Mouse (Mus musculus) kidney, postnatal 10 days (tissue): ENCODE data around the gene Peli2.

Experiments used
- DNase-seq: peaks from one replicate; pipeline ENCODE4 v3.0.0; 2021; ENCODE audit warnings: mixed read lengths

Gene Peli2

DNA sequence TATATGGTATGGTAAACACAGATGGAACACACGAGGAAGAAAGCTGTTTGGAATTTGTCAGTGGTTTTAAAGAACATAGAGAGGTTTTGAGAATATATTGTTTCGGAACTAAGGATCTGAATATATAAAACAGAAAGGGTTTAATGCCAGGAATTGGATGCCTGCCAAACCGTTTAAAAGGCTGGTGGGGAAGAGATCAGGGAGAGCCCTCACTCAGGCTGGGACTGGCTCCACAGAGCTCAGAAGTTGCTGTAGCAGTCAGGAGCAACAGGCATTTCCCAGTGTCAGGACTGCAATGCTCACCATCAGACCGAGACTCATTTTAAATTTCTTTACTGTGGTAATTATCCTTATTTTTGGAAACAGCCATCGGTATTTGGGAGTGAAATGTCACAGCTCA lies 76.2 kb downstream of the Peli2 start:
- DNase-seq, result no peak

DNA sequence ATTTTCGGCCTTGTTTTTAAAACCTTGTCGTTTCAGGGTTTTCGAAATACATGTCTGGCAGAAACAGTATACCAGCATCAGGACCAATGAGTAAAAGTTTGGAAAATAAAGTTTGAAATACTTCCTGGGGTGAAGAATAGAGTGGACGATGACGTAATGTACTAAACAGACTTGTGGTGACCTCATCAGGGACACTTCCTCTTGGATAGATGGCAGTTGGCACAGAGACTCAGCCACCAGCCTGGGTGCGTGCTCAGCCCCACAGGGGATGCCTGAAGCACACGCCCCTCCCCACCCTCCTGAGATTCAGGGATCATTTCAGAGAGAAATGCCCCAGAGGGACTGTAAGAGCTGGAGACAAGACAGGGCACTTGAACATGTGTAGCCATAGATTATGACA lies 76.7 kb downstream of the Peli2 start:
- DNase-seq, result no peak

DNA sequence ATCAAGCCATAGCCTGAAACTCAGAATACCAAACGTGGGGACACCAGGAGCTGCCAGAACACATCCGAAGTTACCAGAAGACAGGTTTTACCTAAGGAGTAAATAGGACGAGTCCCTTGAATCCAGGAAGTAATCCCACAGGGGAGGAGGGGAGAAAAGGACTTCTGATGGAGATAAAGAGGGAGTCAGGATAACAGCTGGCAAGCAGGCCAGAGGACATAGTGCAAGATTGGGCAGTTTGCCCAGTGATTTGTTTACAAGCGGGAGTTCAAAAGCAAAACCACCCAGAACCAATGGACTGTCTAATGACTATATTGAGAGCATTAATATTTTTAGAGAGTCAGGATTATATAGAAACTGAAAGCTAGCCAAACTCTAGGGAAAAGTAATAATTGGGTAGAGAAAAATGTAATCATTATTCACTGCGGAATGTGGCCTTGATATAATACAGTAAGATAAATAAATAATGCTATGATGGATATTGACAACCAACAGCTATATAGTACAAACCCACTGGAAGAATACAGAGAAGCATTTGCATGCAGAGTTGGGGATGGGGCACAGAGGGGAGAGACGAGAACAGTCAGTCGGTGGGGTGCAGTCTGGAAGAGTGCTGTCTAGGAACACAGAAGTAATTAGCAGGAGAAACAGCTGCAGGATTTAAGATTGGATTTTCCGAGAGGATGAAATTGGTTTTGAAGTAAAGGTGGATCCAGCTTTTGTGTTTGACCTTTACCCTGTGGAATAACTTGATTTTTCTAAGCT lies 77.7 kb downstream of the Peli2 start:
- peak; percentile 59 for DNase-seq

DNA sequence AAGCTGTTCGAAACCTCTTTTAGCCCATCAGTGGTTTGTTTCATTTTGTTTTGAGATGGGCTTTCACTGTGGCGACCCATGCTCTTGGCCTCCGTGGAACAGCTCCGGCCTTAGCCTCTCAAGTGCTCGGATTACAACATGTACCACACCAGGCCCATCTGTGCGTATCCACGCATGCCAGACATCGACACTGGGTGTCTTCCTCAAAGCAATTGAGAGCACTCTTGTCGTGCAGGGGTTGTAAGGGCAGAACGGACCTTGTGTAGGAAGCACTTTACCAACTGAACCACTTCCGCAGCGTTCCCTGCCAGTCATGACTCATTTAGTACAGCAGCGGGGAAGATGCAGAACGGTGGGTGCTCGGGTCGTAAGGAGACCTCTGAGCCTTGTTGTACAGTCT lies 78.3 kb downstream of the Peli2 start:
- DNase-seq, result no peak

DNA sequence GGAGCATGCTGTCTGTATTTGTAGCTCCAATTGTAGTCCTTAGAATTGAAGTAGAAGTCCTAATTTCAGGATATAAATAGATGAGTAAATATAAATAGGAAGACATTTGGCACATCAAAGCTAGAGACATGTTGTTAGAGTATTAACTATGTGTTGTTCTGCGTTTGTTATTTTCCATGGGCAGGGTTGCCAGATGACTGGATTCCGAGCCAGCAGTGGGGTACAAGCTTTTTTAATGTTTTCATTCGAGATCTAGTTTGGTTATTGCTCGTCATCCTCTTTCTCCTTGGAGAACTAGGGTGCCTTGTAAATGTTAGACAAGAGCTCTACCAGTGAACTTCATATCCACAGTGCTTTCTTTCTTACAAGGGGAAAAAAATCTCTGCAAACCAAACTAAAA lies 78.9 kb downstream of the Peli2 start:
- no peak for DNase-seq

DNA sequence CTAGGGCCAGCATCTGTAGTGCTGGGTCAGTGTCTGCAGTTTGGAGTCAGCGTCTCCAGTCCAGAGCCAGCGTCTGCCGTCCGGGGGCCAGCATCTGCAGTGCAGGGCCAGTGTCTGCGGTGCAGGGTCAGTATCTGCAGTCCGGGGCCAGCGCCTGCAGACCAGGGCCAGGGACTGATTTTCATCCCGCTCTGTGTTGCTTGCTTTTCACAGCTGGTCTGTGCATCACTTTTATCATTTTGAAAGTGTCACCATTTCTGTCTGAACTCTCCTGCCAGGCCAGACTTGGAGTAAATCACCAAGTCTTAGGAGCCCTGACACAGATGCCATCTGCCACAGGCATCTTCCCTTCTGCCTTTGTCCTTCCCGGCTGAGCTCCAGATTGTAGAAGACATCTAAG lies 79.7 kb downstream of the Peli2 start:
- no peak for DNase-seq

DNA sequence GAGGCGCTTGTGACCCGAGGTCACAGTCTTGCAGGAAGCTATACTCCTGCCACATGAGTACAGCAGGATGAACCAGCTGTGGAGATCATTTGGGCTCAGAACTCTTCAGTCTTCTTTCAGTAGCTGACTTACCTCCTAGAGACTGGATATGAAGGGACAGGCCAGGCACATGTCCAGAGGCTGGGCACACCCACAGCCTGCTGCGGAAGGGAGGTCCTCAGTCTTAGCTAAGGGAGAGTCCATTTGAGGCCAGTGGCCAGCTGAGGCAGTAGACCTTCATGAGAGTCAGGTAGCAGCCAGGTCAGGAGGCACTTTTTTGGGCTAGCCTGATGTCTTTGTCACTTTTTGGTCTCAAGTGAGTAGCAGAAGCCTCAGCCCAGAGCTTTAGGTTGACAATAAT lies 80.2 kb downstream of the Peli2 start:
- DNase-seq, result no peak

DNA sequence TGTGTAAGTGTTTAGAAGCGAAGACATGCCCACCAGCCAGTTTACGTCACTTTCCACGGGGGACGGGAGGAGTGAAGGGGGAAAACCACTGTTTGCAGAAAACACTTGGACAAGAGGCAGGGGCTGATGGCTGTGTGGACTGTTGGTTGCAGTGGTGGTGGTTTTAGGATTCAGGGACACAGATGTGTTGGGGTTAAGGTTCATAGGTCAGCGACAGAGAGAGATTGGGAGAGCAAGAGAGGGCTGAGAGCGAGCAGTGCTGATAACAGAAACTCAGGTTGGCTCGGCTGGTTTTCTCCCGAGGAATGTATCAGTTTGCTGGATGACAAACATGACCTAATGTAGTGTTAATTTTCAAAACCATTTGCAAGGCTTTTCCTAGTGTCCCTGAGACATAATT lies 80.8 kb downstream of the Peli2 start:
- DNase-seq, result no peak

DNA sequence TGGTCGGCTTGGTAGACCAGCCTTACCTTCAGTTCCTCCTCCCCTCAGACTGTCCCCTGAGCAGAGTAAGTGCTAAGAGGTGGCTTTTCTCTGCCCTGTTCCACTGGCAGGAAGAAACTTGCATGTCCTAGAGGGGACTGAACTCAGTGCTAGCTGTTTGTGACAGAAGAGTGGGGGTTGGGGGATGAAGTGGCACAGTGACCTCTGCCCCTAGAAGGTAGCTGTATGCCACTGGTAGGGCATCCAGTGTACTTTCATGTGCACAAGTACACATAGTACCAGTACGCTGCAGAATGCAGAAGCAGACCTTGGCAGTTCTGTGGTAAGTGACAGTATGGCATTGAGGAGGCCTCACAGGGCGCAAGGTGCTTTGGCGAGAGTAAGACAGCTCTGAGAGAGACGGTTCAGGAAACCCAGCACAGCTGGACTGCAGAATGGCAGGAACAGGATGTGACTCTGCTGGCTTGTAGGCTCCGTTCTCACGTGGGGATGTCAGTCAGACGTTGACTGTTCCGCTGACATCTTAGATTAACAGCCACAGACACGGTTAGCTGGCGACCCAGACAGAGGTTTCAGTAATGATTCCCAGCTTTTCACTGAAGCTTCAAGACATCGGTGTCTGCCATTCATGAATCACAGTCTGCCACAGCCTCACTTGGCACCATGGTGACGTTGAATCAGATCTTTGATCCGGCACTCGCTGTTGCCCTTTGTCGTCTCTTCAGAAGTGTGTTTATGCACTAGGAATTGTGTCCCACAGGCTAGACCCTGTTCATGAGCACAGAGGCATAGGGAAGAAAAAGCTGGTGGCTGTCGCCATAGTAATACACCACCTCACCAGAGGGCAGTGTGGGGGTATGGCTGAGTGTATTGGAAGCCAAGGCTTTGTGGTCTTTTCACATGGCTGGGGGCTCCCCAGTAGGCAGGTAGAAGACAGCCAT lies 81.7 kb downstream of the Peli2 start:
- DNase-seq, result no peak

DNA sequence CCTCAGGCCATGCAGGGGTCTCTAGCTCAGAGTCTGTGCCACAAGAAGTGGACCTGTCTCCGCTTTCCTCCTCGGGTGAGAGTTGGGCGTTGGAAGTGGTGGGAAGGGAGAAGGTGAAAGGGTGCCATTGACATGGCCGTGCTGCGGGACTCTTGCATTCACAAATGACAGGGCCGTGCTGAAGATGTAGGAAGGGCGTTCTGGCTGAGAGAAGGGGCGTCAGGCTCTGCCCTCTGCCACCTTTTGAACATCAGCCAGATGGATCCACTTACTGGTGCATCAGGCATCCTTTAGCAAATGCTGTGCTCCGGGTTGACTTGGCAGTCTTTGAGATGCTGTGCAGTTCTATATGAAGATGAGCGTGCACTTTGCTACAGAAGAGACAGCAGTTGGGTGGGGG lies 84.4 kb downstream of the Peli2 start:
- no peak for DNase-seq

DNA sequence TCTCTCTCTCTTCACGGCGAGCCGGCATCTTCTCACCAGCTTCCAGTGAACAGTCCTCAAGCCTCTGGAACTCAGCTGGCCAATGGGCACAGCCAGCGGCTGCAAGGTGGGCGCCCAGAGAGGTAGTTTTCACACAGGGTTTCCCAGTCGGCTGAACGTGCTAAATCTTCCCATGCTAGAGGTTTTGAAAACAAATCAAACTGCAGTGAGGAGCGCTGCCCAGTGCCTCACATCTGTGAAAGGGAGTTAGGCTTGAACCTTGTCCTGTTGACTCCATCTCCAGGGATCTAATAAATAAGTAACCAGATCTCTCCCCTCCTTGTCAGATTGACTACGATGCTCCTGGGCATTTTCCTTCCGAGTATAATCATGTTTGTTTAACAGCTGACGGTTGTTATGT lies 85.0 kb downstream of the Peli2 start:
- DNase-seq, result peak; percentile 47

DNA sequence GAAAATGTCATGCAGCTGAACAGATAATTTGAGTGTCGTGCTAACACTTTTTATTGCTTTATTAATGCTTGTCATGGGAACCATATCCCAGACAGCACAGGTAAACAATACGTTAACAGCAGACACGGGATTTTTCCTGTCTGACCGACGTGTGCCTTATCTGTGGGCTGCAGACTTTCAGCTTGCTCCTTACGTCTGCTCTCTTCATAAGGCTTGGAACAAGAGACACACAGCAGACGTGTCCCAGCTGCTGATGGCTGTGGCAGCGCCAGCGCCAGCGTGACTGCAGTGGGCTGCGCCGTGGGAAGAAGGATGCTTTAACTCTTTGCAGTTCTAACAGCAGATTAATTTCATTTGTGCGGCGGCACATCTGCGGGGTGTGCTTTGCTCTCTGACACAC lies 86.5 kb downstream of the Peli2 start:
- DNase-seq, result peak; percentile 84

DNA sequence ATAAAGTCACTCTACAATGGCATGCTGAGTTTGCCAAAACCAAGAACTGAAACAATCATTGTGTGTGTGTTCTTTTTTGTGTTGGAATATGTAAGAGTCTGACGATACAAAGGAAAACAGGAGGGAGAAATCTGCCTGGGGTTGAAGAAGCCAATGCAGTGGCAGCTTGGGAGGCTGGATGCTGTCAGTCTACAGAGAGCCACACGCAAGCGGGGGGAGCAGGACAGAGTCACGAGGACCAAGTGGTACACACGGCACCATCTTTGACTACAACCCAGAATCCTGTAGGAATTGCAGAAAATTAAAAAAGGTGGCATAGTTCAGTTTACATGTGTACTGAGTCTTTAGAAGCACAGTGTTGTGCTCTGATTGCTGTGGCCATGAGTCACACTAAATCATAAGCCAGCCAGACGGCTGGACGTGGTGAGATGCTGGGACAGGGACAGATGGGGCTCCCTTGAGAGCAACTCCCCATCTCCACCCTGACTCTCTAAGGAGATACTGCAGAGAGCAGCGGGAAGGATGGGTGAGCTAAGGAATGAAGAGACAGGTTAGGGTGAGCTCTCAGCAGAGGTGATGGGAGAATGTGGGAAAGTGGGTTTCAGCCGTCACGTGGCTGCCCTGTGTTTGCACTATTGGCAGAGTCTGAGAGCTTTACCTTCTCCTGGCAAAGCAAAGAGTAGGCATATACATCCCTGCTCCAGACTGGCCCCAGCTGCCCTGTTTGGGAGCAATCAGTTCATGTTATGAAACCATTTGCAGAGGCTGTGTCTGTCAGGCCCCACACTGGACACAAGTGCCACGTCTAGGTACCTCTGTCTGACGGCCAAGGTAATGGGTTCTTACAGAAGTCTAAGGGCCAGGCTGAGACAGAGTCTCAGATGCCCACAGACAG lies 87.4 kb downstream of the Peli2 start:
- no peak for DNase-seq

DNA sequence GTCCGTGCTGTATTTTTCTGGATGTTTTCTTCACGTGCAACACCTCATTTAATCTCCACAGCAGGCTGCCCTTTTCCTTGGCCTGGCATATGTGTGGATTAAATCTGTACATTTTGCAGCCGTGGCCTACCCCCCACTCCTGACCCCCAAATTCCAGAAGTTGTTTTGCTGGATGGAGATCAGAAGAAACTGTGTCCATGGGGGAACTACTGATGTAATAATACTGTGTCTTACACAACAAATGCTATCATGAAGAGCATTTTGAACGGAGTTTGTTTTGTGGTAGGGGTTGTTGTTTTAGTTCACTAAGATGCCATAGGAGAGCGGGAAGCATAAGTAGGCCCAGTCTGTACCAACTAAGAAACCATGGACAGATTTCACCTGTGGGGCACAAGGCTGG lies 88.8 kb downstream of the Peli2 start:
- no peak for DNase-seq

DNA sequence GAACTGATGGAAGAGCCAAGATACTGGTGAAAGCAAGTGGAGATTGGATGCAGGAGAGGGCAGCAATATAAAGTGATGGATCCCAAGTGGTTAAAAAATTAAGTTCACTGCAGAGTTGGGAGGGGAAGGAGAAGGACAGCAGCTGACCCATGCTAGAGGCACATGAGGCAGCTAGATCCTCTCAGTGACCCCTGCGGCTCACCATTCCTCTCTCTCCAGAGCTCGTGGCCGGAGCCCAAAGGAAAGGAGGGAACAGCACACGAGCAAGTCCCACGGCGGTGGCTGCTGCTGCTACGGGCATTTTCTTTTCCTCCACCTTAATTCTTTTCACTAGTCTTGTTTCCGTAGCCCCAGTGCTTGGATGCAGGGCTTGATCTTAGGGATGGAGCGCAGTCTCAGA lies 89.5 kb downstream of the Peli2 start:
- peak; percentile 59 for DNase-seq

DNA sequence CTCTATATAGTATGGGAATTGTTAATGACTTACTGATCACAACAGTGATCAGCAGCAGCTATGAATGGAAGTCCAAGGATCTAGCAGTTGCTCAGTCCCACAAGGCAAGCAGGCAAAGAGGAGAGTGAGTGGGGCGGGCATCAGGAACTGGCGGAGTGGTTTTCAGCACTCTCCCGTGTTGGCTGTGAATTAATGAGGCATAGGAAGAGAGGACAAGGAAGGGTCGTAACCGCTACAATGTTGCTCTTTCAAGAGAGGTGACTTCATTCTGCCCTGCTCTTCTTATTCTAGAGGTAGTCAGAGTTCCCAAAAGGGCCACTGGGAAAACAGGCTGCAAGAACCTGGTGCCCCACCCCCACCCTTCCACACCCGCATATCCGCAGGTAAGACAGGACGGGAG lies 90.9 kb downstream of the Peli2 start:
- DNase-seq, result no peak

DNA sequence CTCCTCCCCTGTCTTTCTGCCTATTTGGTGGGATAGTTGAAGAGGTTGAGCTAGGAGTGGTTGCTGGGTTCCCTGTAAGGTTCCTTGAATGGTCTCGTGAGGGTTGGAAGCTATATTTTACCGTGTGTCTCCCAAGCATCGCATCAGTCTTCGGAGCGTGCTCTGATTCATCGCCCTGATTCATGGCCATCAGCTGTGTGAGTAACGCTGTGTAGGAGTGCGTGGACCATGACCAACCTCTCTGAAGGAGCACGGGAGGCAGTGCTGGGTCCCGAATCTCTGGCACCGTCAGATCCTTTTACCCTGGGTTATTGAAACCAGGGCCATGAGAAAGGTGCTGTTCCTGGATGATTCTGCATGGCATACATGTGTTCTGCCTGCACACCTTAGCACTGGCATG lies 92.2 kb downstream of the Peli2 start:
- no peak for DNase-seq

DNA sequence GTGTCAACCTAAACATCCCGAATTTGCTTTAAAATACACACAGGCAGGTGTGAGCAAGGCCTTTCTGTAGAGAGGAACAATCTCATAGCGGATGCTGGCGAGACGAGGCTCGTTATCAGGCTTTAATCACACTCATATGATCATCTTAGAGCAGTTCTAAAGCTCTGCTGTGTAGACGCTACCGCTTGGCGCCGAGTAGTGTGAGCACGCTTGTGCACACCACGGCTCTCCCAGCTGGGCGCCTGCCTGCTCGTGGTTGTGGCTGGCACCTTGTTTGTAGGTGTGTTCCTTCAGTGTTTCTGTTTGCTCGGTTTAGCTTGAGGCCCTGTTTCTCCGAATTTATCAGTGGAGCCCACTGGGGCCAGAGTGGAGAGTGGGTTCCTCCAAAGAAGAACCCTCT lies 93.0 kb downstream of the Peli2 start:
- DNase-seq, result no peak

DNA sequence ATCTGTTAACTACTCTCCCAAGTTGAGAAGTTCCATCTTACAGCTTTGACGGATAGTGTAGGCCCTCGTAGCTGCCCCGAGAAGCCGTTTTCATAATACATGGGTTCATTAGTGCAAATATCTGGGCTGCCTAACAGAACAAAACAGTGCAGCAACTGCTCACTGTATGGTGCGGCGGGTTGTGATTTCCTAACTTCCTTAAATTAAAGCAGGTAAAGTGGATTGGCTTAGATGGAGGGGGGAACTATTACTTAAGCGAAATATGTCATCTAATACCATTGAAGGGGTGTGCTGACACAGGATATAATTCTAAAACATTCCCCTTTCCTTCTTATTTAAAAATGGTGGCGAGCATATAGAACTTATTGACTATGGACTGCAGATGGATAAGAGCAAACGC lies 101.4 kb downstream of the Peli2 start:
- DNase-seq, result no peak

DNA sequence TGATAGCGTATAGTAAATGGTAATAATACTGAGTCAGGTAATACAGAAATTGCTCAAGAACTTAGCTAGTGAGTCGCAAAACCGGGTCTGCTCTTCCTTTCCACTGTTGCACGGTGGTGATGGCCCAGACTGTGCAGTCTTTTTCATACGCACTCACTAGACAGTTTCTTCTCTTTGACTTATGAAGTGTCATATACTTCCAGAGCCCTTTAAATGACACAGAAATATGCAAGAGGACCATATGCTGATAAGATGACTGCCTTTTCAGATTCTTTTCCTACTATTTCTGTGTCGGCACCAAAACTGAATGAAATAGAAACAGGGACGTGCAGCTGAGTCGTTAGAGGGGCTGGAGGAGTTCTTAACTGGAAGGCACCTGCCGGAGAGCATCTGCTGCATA lies 102.1 kb downstream of the Peli2 start:
- no peak for DNase-seq

DNA sequence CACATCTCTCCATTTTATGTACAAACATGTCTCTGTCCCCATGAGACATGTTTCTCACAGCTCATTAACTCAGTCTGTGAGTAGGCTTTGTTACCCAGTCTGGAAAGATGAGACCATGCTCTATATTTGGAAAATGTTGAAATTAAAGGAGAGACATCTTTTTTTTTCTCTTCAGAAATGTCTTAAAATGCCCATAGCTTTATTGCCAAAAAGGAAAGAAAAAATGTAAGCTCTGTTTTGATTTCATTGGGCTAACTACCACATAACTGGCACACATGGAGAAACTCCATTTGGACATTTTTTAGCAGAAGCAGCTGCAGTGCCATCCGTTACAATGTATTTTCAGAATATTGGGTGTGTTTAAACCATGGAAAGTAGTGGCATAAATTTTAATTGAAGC lies 103.6 kb downstream of the Peli2 start:
- no peak for DNase-seq

DNA sequence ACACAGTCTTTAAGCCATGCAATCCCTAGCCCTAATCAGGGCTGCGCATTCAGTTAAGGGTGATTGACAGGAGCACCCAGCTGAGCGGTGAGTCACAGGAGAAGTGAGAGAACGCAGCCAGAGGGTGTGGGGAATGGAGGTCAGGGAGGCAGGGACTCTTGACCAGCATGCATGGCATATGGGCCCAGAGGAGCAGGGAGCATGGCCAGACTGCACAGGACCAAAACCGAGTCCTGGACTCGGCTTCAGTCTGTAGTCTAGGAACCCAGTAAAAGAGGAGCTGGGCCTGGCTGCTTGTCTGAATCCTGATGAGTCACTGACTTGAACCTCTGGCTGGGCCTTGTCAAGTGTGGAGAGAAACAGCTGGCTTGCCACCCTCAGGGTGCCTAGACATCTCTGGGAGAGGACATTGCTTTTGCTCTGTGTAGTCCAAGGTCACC lies 104.3 kb downstream of the Peli2 start:
- DNase-seq, result no peak

DNA sequence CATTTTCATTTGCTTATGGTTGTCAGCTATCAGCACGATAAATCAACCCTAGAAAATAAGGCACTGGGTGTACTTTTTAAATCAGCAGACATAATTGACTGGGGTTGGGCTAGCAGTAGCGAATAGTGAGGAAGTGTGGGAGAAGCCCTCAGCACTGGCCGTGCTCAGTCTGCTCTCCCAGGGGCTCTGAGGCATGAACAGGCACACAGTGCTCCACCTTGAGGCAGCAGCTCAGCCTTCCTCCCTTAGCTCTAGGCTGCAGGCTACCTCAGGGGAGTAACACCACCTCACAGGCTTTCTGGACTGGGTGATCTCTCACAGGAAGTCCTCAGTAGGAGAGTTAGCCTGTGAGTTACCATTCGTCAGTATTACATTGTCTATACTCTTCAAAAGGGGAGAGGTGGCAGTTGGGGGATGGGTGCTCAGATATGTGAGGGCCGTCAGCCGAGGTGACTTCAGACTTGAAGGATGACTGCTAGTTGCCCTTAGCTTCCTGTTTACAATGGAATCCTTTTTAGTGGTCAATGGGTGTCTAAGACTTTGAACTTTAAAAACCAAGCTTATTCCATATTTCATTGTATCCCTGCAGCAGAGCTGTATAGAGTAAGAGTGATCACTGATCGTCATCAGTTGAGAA lies 105.3 kb downstream of the Peli2 start:
- DNase-seq, result no peak
